ENCODE assay signal across 24 mouse cellular contexts in genomic region chr3:9078201-9078600, GRCm38 (mm10).
"Had no signal": no experiment of that assay in that cellular context is flagged by ENCODE, and none has a peak within 500 bp of the region (broad histone marks: within the 10 kb centered on the region; RNA-seq: fewer than 3 reads in every experiment).

No protein-coding gene starts in this region.

- H3K4me1 ChIP-seq: heart, embryonic 13.5 days; heart, embryonic 15.5 days; hindbrain, embryonic 13.5 days; hindbrain, embryonic 15.5 days; limb, embryonic 10.5 days; limb, embryonic 12.5 days; liver, embryonic 13.5 days had no signal

- DNase-seq: gastrocnemius, postnatal 14 days; gastrocnemius, postnatal 36 days; heart, adult 11 months; heart, adult 2 months; heart, postnatal 14 days; heart, postnatal 36 days; kidney, adult 18-20 months; kidney, adult 8-10 months; kidney, postnatal 14 days; kidney, postnatal 36 days; layer of hippocampus, adult 9-11 months; layer of hippocampus, postnatal 36 days; liver; liver, embryonic 13.5 days had no signal

- H3K9ac ChIP-seq: heart, embryonic 13.5 days; heart, embryonic 15.5 days; hindbrain, embryonic 13.5 days; hindbrain, embryonic 15.5 days; limb, embryonic 12.5 days; liver, embryonic 13.5 days had no signal

- H3K4me2 ChIP-seq: heart, embryonic 11.5 days; heart, embryonic 13.5 days; heart, embryonic 15.5 days; hindbrain, embryonic 13.5 days; hindbrain, embryonic 15.5 days; limb, embryonic 12.5 days; liver, embryonic 11.5 days; liver, embryonic 13.5 days had no signal

- H3K27me3 ChIP-seq: heart, embryonic 13.5 days; heart, embryonic 15.5 days; hindbrain, embryonic 13.5 days; hindbrain, embryonic 15.5 days; limb, embryonic 12.5 days; liver, embryonic 13.5 days had no signal

- ATAC-seq: hindbrain, postnatal 0 days; intestine, embryonic 16.5 days had no signal

- H3K4me3 ChIP-seq: heart, adult 2 months; heart, embryonic 13.5 days; heart, embryonic 15.5 days; hindbrain, embryonic 13.5 days; hindbrain, embryonic 15.5 days; limb, embryonic 10.5 days; limb, embryonic 12.5 days; liver, embryonic 13.5 days had no signal

- H3K36me3 ChIP-seq: heart, embryonic 13.5 days; heart, embryonic 15.5 days; hindbrain, embryonic 13.5 days; hindbrain, embryonic 15.5 days; limb, embryonic 10.5 days; limb, embryonic 12.5 days; liver, embryonic 13.5 days had no signal

- H3K27ac ChIP-seq: heart, adult 2 months; heart, embryonic 13.5 days; heart, embryonic 15.5 days; hindbrain, embryonic 13.5 days; hindbrain, embryonic 15.5 days; hindbrain, postnatal 0 days; limb, embryonic 10.5 days; limb, embryonic 12.5 days; liver, embryonic 13.5 days had no signal

- H3K9me3 ChIP-seq: heart, embryonic 13.5 days; heart, embryonic 15.5 days; hindbrain, embryonic 13.5 days; hindbrain, embryonic 15.5 days; limb, embryonic 10.5 days; limb, embryonic 12.5 days; liver, embryonic 13.5 days had no signal
